Mouse (Mus musculus): Measurements from ENCODE around the gene Ikzf3. TPM values are rescaled to one million over a fixed set of nuclear protein-coding genes. Genes with fewer than 3 reads are reported as not detected.

Ikzf3 gene
- polyA plus RNA-seq, 1 experiment: 104 TPM

DNA sequence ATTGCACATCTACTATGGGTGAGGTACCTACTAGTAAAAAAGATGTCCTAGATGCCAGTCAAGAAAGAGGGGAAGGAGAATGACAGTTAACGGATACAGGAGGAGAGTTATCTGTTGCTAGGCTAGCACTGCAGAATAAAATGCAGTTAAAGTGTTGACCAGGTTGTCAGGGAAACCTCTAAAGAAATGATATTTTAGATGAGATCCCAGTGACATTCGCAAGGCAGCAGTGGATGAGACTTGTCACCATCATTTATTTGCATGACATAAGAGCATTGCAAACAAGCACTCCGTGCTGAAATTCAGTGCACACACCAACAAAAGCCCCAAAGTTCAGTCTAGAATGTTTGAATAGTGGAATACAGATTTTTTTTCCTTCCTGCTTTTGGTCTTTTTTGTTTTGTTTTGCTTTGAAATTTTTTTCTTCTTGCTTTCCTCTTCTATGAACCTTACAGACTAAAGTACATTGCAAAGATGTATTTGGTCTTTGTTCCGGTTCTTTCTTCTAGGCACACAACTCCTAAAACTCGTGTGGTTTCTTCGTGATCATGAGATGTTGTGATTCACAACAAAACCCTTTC, 32.4 kb downstream of the Ikzf3 start:
- TF ChIP-seq CTCF (IDR thresholded peaks at IDR 0.05; ENCODE audit: extremely low read depth, insufficient read depth, insufficient read length, insufficient replicate concordance) (no peak), POLR2A (IDR thresholded peaks at IDR 0.05; ENCODE audit: low read depth, low read length) (no peak)
- H3K27me3 ChIP-seq (ENCODE audit: control insufficient read depth, insufficient read depth, low read length): no peaks in the 10 kb centered on the region
- H3K27ac ChIP-seq (ENCODE audit: insufficient read depth, low read length): no peak overlapping the region
- peaks cover 30% of the 10 kb centered on the region for H3K36me3 ChIP-seq (ENCODE audit: control insufficient read depth, insufficient read depth, low read length)
- 60% methylated on average over 6 of the region's 6 CpGs for WGBS
- DNase-seq (ENCODE audit: low read depth in 1 of 2, low spot score in 2 of 2): no peak
- peaks cover 9% of the 10 kb centered on the region; the same call in 1 of the 2 replicates for H3K4me1 ChIP-seq (ENCODE audit: control insufficient read depth, insufficient read depth, insufficient read length)
- no peak overlapping the region for H3K4me3 ChIP-seq (ENCODE audit: extremely low read depth, insufficient read depth, insufficient read length)

DNA sequence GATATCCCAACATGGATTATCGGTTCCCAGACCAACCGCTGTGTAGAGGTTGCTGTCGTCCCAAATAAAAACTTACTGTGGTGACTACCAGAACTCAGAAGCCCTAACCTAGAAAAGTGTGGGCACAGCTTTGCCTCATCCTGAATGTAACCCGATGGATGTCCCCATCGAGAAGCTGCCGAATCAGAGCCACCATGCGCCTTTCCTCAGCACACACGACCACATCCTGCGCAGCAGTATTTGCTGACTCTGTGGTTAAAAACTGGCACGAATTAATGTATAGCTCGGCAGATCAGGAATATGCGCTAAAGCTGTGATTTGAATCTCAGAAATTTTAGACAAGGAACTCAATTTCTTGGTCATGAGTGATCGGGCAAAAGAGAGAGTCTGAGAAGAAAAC, 33.0 kb downstream of the Ikzf3 start:
- TF ChIP-seq CTCF (IDR thresholded peaks at IDR 0.05; ENCODE audit: extremely low read depth, insufficient read depth, insufficient read length, insufficient replicate concordance) (no peak), POLR2A (IDR thresholded peaks at IDR 0.05; ENCODE audit: low read depth, low read length) (no peak)
- no peak for DNase-seq (ENCODE audit: low read depth in 1 of 2, low spot score in 2 of 2)
- WGBS: 45% methylated on average over 13 of the region's 13 CpGs
- peaks cover 9% of the 10 kb centered on the region; the same call in 1 of the 2 replicates for H3K4me1 ChIP-seq (ENCODE audit: control insufficient read depth, insufficient read depth, insufficient read length)
- H3K4me3 ChIP-seq (ENCODE audit: extremely low read depth, insufficient read depth, insufficient read length): no peak overlapping the region
- H3K27ac ChIP-seq (ENCODE audit: insufficient read depth, low read length): no peak overlapping the region
- H3K27me3 ChIP-seq (ENCODE audit: control insufficient read depth, insufficient read depth, low read length): no peaks in the 10 kb centered on the region
- peaks cover 32% of the 10 kb centered on the region for H3K36me3 ChIP-seq (ENCODE audit: control insufficient read depth, insufficient read depth, low read length)

DNA sequence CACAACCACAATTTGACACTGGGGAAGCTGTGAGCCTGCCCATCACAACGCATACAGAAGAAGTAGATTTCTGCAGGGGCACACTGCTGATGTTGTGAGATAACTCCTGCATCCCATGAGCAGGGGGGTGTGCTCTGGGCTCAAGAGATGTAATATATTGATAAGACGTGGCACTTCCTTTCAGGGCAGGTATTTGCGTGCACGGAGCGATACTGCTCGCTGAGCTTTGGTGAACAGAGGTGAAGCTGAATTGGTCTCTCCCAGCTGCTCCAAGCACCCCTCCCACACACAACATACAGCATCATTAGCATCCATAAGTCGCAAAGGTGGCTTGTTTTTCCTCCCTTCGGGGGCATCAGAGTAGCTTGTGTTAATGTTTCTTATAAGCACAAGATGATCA, 35.7 kb downstream of the Ikzf3 start:
- Histone ChIP-seq H3K36me3 (ENCODE audit: control insufficient read depth, insufficient read depth, low read length) (peaks cover 21% of the 10 kb centered on the region), H3K27me3 (ENCODE audit: control insufficient read depth, insufficient read depth, low read length) (no peaks in the 10 kb centered on the region), H3K4me1 (ENCODE audit: control insufficient read depth, insufficient read depth, insufficient read length) (peaks cover 7% of the 10 kb centered on the region; the same call in 1 of the 2 replicates), H3K27ac (ENCODE audit: insufficient read depth, low read length) (0 out of 2 replicates have a peak overlapping the region, but pooled peaks have one; percentile 12), H3K4me3 (ENCODE audit: extremely low read depth, insufficient read depth, insufficient read length) (no peak overlapping the region)
- no peak for DNase-seq (ENCODE audit: low read depth in 1 of 2, low spot score in 2 of 2)
- WGBS: 48% methylated on average over 8 of the region's 8 CpGs
- TF ChIP-seq POLR2A (IDR thresholded peaks at IDR 0.05; ENCODE audit: low read depth, low read length) (no peak), CTCF (IDR thresholded peaks at IDR 0.05; ENCODE audit: extremely low read depth, insufficient read depth, insufficient read length, insufficient replicate concordance) (no peak)

GRCm38 (mm10) chr11:98509434-98509833, 36.4 kb downstream of the Ikzf3 start:
- no peaks in the 10 kb centered on the region for H3K27me3 ChIP-seq (ENCODE audit: control insufficient read depth, insufficient read depth, low read length)
- no peak overlapping the region for H3K4me3 ChIP-seq (ENCODE audit: extremely low read depth, insufficient read depth, insufficient read length)
- TF ChIP-seq POLR2A (IDR thresholded peaks at IDR 0.05; ENCODE audit: low read depth, low read length) (no peak), CTCF (IDR thresholded peaks at IDR 0.05; ENCODE audit: extremely low read depth, insufficient read depth, insufficient read length, insufficient replicate concordance) (no peak)
- H3K27ac ChIP-seq (ENCODE audit: insufficient read depth, low read length): no peak overlapping the region
- H3K36me3 ChIP-seq (ENCODE audit: control insufficient read depth, insufficient read depth, low read length): peaks cover 21% of the 10 kb centered on the region
- H3K4me1 ChIP-seq (ENCODE audit: control insufficient read depth, insufficient read depth, insufficient read length): peaks cover 4% of the 10 kb centered on the region; the same call in 1 of the 2 replicates
- 80% methylated on average over 7 of the region's 7 CpGs for WGBS
- DNase-seq (ENCODE audit: low read depth in 1 of 2, low spot score in 2 of 2): no peak

GRCm38 (mm10) chr11:98504926-98505325, 40.9 kb downstream of the Ikzf3 start:
- WGBS: 68% methylated on average over 3 of the region's 3 CpGs
- Histone ChIP-seq H3K27ac (ENCODE audit: insufficient read depth, low read length) (no peak overlapping the region), H3K36me3 (ENCODE audit: control insufficient read depth, insufficient read depth, low read length) (peaks cover 27% of the 10 kb centered on the region), H3K27me3 (ENCODE audit: control insufficient read depth, insufficient read depth, low read length) (no peaks in the 10 kb centered on the region), H3K4me3 (ENCODE audit: extremely low read depth, insufficient read depth, insufficient read length) (no peak overlapping the region), H3K4me1 (ENCODE audit: control insufficient read depth, insufficient read depth, insufficient read length) (no peaks in the 10 kb centered on the region)
- TF ChIP-seq CTCF (IDR thresholded peaks at IDR 0.05; ENCODE audit: extremely low read depth, insufficient read depth, insufficient read length, insufficient replicate concordance) (no peak), POLR2A (IDR thresholded peaks at IDR 0.05; ENCODE audit: low read depth, low read length) (no peak)
- DNase-seq (ENCODE audit: low read depth in 1 of 2, low spot score in 2 of 2): no peak

DNA sequence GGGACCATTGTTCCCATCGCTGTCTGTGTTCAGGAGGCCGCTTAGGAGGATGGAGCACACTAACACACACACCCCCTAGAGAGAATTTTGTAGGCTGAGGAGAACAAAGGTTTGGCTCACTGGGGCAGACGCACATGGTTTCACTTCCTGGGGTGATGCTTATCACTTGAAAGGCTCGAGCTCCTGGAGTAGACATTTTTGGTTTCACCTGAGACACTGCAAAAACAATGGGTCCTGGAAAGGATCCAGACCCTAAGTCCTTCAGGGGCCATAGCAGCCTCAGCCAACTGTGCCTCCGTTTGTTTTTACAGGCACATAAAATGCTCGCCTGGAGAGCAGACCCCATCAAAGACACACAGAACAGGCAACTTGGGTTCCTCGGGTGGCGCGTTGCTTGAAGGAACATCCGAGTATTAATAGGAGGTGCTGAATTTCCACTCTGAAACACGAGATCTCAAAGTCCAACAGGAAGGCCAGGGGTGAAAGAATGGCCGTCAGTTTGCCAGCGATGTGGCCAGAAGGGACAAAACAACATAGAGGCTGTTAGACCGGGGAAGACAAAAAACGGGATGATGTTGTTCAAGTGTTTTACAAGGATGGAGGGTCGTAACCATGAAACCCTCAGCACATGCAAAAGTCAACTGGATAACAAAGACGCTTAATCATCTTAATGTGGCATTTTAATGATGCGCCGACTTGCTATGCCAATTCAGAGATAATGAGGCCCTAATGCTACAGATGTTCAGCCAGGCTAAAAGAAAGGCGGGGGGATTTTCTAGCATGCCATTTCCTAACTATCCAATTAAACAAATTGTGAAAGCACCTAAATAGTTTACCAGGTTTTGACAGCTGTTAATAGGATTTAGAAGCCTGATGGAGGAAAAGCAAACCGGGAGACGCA, 48.2 kb downstream of the Ikzf3 start:
- peak overlapping the region; percentile 82 for H3K27ac ChIP-seq (ENCODE audit: insufficient read depth, low read length)
- WGBS: 53% methylated on average over 22 of the region's 22 CpGs
- peak overlapping the region; percentile 32; the same call in 1 of the 2 replicates for H3K4me3 ChIP-seq (ENCODE audit: extremely low read depth, insufficient read depth, insufficient read length)
- no peak for TF ChIP-seq CTCF (IDR thresholded peaks at IDR 0.05; ENCODE audit: extremely low read depth, insufficient read depth, insufficient read length, insufficient replicate concordance)
- TF ChIP-seq POLR2A (IDR thresholded peaks at IDR 0.05; ENCODE audit: low read depth, low read length): no peak
- H3K36me3 ChIP-seq (ENCODE audit: control insufficient read depth, insufficient read depth, low read length): peaks cover 11% of the 10 kb centered on the region
- peaks cover 33% of the 10 kb centered on the region; the same call in 1 of the 2 replicates for H3K4me1 ChIP-seq (ENCODE audit: control insufficient read depth, insufficient read depth, insufficient read length)
- no peaks in the 10 kb centered on the region for H3K27me3 ChIP-seq (ENCODE audit: control insufficient read depth, insufficient read depth, low read length)
- peak in 1 of 2 experiments; percentile 45 for DNase-seq (ENCODE audit: low read depth in 1 of 2, low spot score in 2 of 2)

Data from spleen, adult 2 months (tissue).